Mouse (Mus musculus) naive thymus-derived CD4-positive, alpha-beta T cell, adult 2 months (primary cell): Measurements from ENCODE around the gene Btbd17.

Experiments used
- DNase-seq: peaks from one replicate; pipeline ENCODE4 v3.0.0-alpha.2; 2011; ENCODE audit warnings: low read depth

The Btbd17 gene

DNA sequence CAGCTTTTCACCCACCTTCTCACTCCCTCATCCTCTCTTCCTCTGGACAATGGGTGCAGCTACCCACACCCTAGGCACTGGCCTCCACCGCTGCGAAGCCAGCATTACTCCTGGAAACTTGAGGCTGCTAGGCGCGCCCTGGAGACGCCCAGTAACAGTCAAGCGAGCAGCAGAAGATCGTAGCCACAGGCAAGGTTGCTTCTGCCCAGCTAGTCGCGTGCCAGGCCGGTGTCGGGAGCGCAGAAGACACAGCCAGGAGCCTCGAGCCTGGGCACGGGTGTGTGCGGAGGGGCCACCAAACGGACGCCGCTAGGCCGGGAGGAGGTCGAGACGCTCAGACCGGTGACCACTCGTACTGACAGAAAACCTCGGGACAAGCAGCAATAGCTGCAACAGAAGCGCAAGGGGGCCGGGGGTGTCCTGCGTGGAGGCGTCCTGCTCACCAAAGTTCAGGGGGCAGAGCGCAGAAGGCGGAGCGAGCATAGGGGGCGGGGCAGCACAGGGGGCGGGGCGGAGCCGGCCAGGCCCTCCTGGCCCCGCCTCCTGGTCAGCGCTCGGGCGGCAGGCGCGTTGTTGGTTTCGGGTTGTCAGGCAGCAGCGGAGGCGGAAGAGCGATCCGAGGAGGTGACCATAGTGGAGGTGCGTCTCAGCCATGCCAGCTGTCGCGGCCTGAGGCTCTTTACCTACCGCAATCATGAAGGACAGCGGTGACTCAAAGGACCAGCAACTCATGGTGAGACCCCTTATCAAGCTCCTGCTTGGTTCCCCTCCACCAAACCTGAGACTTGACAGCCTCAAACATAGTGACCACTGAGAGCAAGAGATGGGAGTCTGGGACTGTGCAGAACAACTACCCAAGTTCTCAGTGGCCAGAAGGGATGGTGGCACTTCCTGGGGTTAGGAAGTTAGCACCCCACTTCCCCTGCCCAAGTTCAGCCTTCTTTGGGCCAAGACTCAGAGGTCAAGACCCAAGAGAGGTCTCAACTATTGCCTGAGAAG is 30.6 kb downstream of the Btbd17 start, which contains the start of gene Kif19a:
TSS of gene Kif19a (plus strand) at position 569 of the 999 bp plus-strand sequence.
- DNase-seq: peak; percentile 14

DNA sequence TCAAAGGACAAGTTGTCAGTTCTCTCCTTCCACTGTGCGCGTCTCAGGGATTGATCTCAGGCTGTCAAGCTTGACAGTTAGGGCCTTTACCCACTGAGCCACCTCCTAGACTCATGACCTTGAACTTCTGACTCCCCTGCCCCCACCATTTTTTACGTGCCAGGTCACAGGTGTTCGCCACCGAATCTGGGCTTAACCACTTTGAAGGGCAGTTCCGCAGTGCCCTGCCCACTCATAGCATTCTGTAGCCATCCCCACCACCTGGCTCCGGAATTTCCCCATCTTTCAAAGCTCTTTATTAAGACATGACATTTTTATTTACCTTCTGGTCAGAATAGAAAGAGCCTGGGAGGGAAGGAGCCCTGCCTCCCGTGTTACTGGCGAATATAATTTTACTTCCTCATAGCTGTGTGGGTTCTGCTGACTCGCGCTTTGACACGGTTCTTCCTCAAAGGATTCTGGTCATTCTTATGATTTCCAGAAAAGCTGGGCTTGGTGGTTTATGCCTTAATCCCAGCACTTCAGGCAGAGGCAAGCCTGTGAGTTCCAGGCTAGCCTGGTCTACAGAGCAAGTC is 48.1 kb downstream of the Btbd17 start:
- DNase-seq: no peak

DNA sequence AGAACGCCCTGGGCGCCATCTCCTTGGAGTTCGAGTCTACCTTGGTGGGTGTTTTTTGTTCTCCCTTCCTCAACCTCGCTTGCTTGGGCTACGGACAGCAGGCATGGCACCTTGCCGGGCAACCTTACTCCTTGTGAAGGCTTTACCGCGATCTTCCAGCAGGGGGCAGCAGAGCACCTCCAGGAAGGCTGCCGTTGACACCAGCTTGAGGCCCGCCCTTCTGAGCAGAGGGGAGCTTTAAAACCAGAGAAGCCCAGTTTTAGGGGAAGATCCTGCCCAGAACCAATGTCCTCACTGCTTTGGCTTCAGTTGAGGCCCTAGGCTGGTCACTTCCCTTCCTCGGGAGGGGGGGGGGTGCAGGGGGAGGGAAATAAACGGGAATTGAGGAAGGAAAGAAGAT is 50.6 kb downstream of the Btbd17 start:
- DNase-seq: peak; percentile 88

DNA sequence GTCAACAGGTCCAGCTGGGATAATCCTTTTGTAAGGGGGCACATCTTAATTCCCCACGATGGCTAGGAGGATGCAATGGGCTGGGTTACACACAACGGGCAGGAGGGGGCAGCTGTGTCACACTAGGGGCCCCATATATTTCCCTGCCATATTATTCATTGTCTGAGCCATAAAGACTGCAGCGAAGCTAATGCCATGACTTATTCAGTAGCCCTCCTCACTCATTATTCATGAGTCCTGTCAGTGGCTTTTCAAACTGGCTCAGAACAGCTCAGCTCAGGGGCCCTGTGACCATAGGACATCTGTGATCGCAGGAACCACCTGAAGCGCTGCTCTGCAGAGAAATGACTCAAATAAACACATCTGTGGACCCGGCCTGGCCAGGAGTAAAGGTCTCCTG is 54.3 kb downstream of the Btbd17 start:
- no peak for DNase-seq
